Mouse (Mus musculus) lung, adult 2 months (tissue): ENCODE results near the gene Arhgdib. TPM values are rescaled to one million over a fixed set of nuclear protein-coding genes. Genes with fewer than 3 reads are reported as not detected.
A peak's percentile ranks its signal among the peaks of the same experiment; 100 is the strongest.

ENCODE experiments used
- DNase-seq: peaks from one replicate; pipeline ENCODE4 v3.0.0; 2022
- H3K4me1 ChIP-seq: fragments of 200-500 bp; 2 replicates; pipeline ENCODE4 v1.6.1; 2011; ENCODE audit warnings: low read length; ENCODE audit not compliant: control insufficient read depth, insufficient read depth
- H3K4me3 ChIP-seq: fragments of 200-500 bp; replicated peaks from 2 replicates; pipeline ENCODE3; 2011; ENCODE audit warnings: low read depth, mild to moderate bottlenecking, control low read depth, low read length; ENCODE audit errors: extremely low read depth
- CTCF ChIP-seq: fragments of 200-500 bp; IDR thresholded peaks from 2 replicates; pipeline ENCODE4 v1.5.1; 2011; ENCODE audit warnings: mild to moderate bottlenecking, low read length, control low read depth; ENCODE audit not compliant: insufficient read depth
- POLR2A ChIP-seq: fragments of 200-500 bp; IDR thresholded peaks from 2 replicates; pipeline ENCODE4 v1.6.1; 2011; ENCODE audit warnings: low read depth, mild to moderate bottlenecking, control low read depth, low read length, borderline replicate concordance; ENCODE audit errors: extremely low read depth
- WGBS: fragments of 180-500 bp; shearing (Covaris S2); methylation state at CpG from one replicate; pipeline ENCODE4 v1.1.7; 2018; 5-methylcytosine and 5-hydroxymethylcytosine counted together
- polyA plus RNA-seq: library from polyadenylated mRNA; depleted of rRNA; stranded (reverse); fragments of >200 nt; gene quantifications from 2 replicates; pipeline ENCODE4 v1.2.3, GENCODE M21; 2012

Arhgdib gene
- polyA plus RNA-seq, 1 experiment = 82.9 TPM

- TF ChIP-seq POLR2A = no peak
- no peak for TF ChIP-seq CTCF
- 79% methylated on average over 6 of the region's 6 CpGs for WGBS
These were observed 12.5 kb upstream of the Arhgdib start for GRCm38 (mm10) chr6:136954192-136954591.

GRCm38 (mm10) chr6:136952930-136953329 lies 11.2 kb upstream of the Arhgdib start:
- no peak for TF ChIP-seq CTCF
- no peak for TF ChIP-seq POLR2A
- no peak for DNase-seq
- Histone ChIP-seq H3K4me1 (no peaks in the 10 kb centered on the region), H3K4me3 (no peak overlapping the region)
- WGBS = 61% methylated on average over 9 of the region's 9 CpGs

More at GRCm38 (mm10) chr6:136954192-136954591, 12.5 kb upstream of the Arhgdib start:
- no peak overlapping the region for H3K4me3 ChIP-seq
- H3K4me1 ChIP-seq = no peaks in the 10 kb centered on the region
- DNase-seq = no peak

GRCm38 (mm10) chr6:136950171-136950570 lies 8.5 kb upstream of the Arhgdib start:
- WGBS = 90% methylated on average over 2 of the region's 2 CpGs
- TF ChIP-seq POLR2A (no peak), CTCF (no peak)
- Histone ChIP-seq H3K4me3 (no peak overlapping the region), H3K4me1 (no peaks in the 10 kb centered on the region)
- DNase-seq = no peak

GRCm38 (mm10) chr6:136947716-136948115 lies 6.0 kb upstream of the Arhgdib start:
- WGBS = 81% methylated on average over 4 of the region's 4 CpGs
- TF ChIP-seq CTCF = no peak
- TF ChIP-seq POLR2A = no peak
- H3K4me3 ChIP-seq = no peak overlapping the region
- DNase-seq = no peak
- H3K4me1 ChIP-seq = no peaks in the 10 kb centered on the region

GRCm38 (mm10) chr6:136946943-136947342 lies 5.2 kb upstream of the Arhgdib start:
- TF ChIP-seq POLR2A = no peak
- no peak for TF ChIP-seq CTCF
- Histone ChIP-seq H3K4me1 (no peaks in the 10 kb centered on the region), H3K4me3 (no peak overlapping the region)
- DNase-seq = no peak
- WGBS = 66% methylated on average over 9 of the region's 9 CpGs

GRCm38 (mm10) chr6:136946241-136946640 lies 4.5 kb upstream of the Arhgdib start:
- 66% methylated on average over 5 of the region's 5 CpGs for WGBS
- TF ChIP-seq CTCF (no peak), POLR2A (no peak)
- no peak for DNase-seq
- no peak overlapping the region for H3K4me3 ChIP-seq
- no peaks in the 10 kb centered on the region for H3K4me1 ChIP-seq

- H3K4me1 ChIP-seq = no peaks in the 10 kb centered on the region
- no peak overlapping the region for H3K4me3 ChIP-seq
- DNase-seq = no peak
- WGBS = 69% methylated on average over 8 of the region's 8 CpGs
- TF ChIP-seq POLR2A (no peak), CTCF (no peak)
These were observed 2.8 kb upstream of the Arhgdib start for GRCm38 (mm10) chr6:136944511-136944910.

- no peak overlapping the region for H3K4me3 ChIP-seq
- TF ChIP-seq POLR2A (no peak), CTCF (no peak)
- no peaks in the 10 kb centered on the region; the same call in 1 of the 2 replicates for H3K4me1 ChIP-seq
- no peak for DNase-seq
These were observed 1.7 kb upstream of the Arhgdib start for GRCm38 (mm10) chr6:136943392-136943791.

- no peak for DNase-seq
- 78% methylated on average over 9 of the region's 9 CpGs for WGBS
- no peak overlapping the region for H3K4me3 ChIP-seq
- no peak for TF ChIP-seq CTCF
- TF ChIP-seq POLR2A = no peak
- peaks cover 2% of the 10 kb centered on the region; the same call in 1 of the 2 replicates for H3K4me1 ChIP-seq
These were observed 581 bp upstream of the Arhgdib start for GRCm38 (mm10) chr6:136942280-136942679.

- Histone ChIP-seq H3K4me1 (peaks cover 2% of the 10 kb centered on the region; the same call in 1 of the 2 replicates), H3K4me3 (peak overlapping the region; percentile 39)
- 73% methylated on average over 11 of the region's 11 CpGs for WGBS
- no peak for DNase-seq
- TF ChIP-seq CTCF (no peak), POLR2A (no peak)
These were observed 1.3 kb downstream of the Arhgdib start for GRCm38 (mm10) chr6:136940188-136940960.
